Mouse (Mus musculus): ENCODE measurements around the gene Pcdh9.

The Pcdh9 gene

GRCm38 (mm10) chr14:93009147-93010064, 881.1 kb downstream of the Pcdh9 start:
- no peak for DNase-seq (ENCODE audit: low spot score)

Data from testis, postnatal 10 days (tissue).